Mouse (Mus musculus) heart, embryonic 11.5 days (tissue): ENCODE results near the gene Csrp1. TPM values are rescaled to one million over a fixed set of nuclear protein-coding genes. Genes with fewer than 3 reads are reported as not detected.

Source experiments
- ATAC-seq: fragments of 200-750 bp; cut with Nextera tagmentation; replicated peaks from 2 replicates; pipeline ENCODE4 v1.8.0; 2017; ENCODE audit warnings: moderate library complexity; ENCODE audit not compliant: insufficient number of reproducible peaks, low FRiP score, low TSS enrichment
- H3K27ac ChIP-seq: fragments of 300-500 bp; sonication (generic); 2 replicates; pipeline ENCODE4 v1.5.1; 2014; ENCODE audit warnings: mild to moderate bottlenecking, low read depth, low read length
- H3K27me3 ChIP-seq: fragments of 300-500 bp; sonication (generic); 2 replicates; pipeline ENCODE4 v1.6.1; 2014; ENCODE audit warnings: mild to moderate bottlenecking, low read length, mixed read lengths; ENCODE audit not compliant: control insufficient read depth, insufficient read depth
- H3K36me3 ChIP-seq: fragments of 300-500 bp; sonication (generic); 2 replicates; pipeline ENCODE4 v1.6.1; 2014; ENCODE audit warnings: mild to moderate bottlenecking, low read length, moderate library complexity, mixed read lengths; ENCODE audit not compliant: control insufficient read depth, insufficient read depth
- H3K4me1 ChIP-seq: fragments of 300-500 bp; sonication (generic); 2 replicates; pipeline ENCODE4 v1.6.1; 2014; ENCODE audit warnings: low read length; ENCODE audit not compliant: control insufficient read depth, insufficient read depth
- H3K4me2 ChIP-seq: fragments of 300-500 bp; sonication (generic); 2 replicates; pipeline ENCODE4 v1.6.1; 2014; ENCODE audit warnings: mild to moderate bottlenecking, moderate library complexity
- H3K4me3 ChIP-seq: fragments of 300-500 bp; sonication (generic); 2 replicates; pipeline ENCODE4 v1.5.1; 2014; ENCODE audit warnings: low read depth, low read length
- H3K9ac ChIP-seq: fragments of 300-500 bp; sonication (generic); 2 replicates; pipeline ENCODE4 v1.6.1; 2014; ENCODE audit warnings: mild to moderate bottlenecking, low read depth, low read length, moderate library complexity
- H3K9me3 ChIP-seq: fragments of 300-500 bp; sonication (generic); replicated peaks from 2 replicates; pipeline ENCODE4 v1.6.1; 2016; ENCODE audit warnings: low read length; ENCODE audit not compliant: control insufficient read depth
- WGBS: fragments of 180-500 bp; shearing (Covaris S2); extraction: QIAGEN DNeasy Blood & Tissue Kit; methylation state at CpG from one replicate; pipeline ENCODE4 v1.1.7; 2014; ENCODE audit not compliant: insufficient replicate concordance; 5-methylcytosine and 5-hydroxymethylcytosine counted together
- polyA plus RNA-seq: library from polyadenylated mRNA; unstranded; fragments of >200 nt; fragmentation: Nextera tagmentation; extraction: Ambion mirVana; gene quantifications from 2 replicates; pipeline ENCODE4 v1.2.1, GENCODE M21; 2014

Csrp1 gene
- 183 and 209 TPM in 2 replicates for polyA plus RNA-seq

- no peaks in the 10 kb centered on the region for H3K36me3 ChIP-seq
- WGBS: 48% methylated on average over 6 of the region's 6 CpGs
- no peak; the same call in 1 of the 2 replicates for ATAC-seq
- no peaks in the 10 kb centered on the region for H3K27me3 ChIP-seq
- peaks cover 18% of the 10 kb centered on the region for H3K4me1 ChIP-seq
- H3K9me3 ChIP-seq: no peaks in the 10 kb centered on the region
- peak within 1 kb of the TSS; percentile 5; the same call in 1 of the 2 replicates for H3K9ac ChIP-seq
- no peak within 1 kb of the TSS for H3K4me2 ChIP-seq
- no peak within 1 kb of the TSS for H3K4me3 ChIP-seq
- H3K27ac ChIP-seq: peak within 1 kb of the TSS; percentile 54
Measured at GRCm38 (mm10) chr1:135719983-135720382, at the start of gene Csrp1. Gene Csrp1 (plus strand): TSS chr1:135720061.

DNA sequence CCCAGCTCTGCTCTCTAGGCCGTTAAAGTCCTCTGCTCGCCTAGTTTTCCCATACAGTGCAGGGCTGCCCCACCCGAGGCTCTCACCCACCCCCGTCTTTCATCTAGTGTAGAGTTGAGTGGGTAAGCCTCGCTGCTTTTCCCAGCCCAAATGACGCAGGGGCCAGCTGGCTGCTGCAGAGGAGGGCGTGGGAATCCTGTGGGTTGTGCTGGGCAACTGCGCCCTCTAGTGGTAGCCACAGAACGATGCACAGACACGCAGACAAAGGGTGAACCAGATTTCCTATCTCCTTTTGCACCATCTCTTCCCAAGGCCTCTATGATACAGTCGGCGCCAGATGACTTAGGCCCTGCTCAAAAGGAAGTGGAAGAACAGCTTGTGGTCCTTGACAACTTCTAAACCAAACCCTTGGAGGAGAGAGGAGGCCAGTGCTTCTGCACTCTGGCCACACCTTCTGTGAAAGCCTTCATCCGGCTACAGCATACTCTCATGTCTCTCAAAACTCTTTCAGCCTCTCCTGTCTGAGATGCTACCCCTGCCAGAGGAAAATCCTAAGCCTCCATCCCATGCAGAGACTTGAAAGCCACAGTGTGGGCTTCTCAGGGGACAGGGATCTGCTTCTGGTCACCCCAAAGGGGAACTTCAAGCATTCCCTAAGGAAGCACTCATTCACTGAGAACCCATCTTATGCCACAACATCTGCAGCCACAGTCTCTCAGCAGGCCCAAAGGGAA is 49.3 kb upstream of the Csrp1 start:
- peaks cover 38% of the 10 kb centered on the region for H3K4me1 ChIP-seq
- no peaks in the 10 kb centered on the region for H3K9me3 ChIP-seq
- peak; percentile 32 for ATAC-seq
- no peaks in the 10 kb centered on the region for H3K27me3 ChIP-seq
- no peak overlapping the region for H3K4me3 ChIP-seq
- H3K9ac ChIP-seq: no peak overlapping the region
- no peaks in the 10 kb centered on the region for H3K36me3 ChIP-seq
- no peak overlapping the region for H3K27ac ChIP-seq
- 9% methylated on average over 13 of the region's 13 CpGs for WGBS
- peak overlapping the region; percentile 36 for H3K4me2 ChIP-seq

- Histone ChIP-seq H3K4me3 (no peak overlapping the region), H3K4me2 (no peak overlapping the region), H3K9me3 (no peaks in the 10 kb centered on the region), H3K9ac (no peak overlapping the region), H3K36me3 (no peaks in the 10 kb centered on the region), H3K27ac (no peak overlapping the region), H3K27me3 (no peaks in the 10 kb centered on the region), H3K4me1 (peaks cover 44% of the 10 kb centered on the region)
- no peak for ATAC-seq
- 18% methylated on average over 1 of the region's 1 CpGs for WGBS
Measured at GRCm38 (mm10) chr1:135671406-135671805, 48.5 kb upstream of the Csrp1 start.

GRCm38 (mm10) chr1:135671956-135672355 is 47.9 kb upstream of the Csrp1 start:
- Histone ChIP-seq H3K36me3 (no peaks in the 10 kb centered on the region), H3K4me3 (no peak overlapping the region), H3K4me1 (peaks cover 44% of the 10 kb centered on the region), H3K27me3 (no peaks in the 10 kb centered on the region), H3K27ac (peak overlapping the region; percentile 60), H3K9ac (0 out of 2 replicates have a peak overlapping the region, but pooled peaks have one; percentile 18), H3K9me3 (no peaks in the 10 kb centered on the region), H3K4me2 (0 out of 2 replicates have a peak overlapping the region, but pooled peaks have one; percentile 7)
- ATAC-seq: no peak
- WGBS: 55% methylated on average over 8 of the region's 8 CpGs

- ATAC-seq: no peak
- H3K27me3 ChIP-seq: no peaks in the 10 kb centered on the region
- H3K4me2 ChIP-seq: 0 out of 2 replicates have a peak overlapping the region, but pooled peaks have one; percentile 7
- no peaks in the 10 kb centered on the region for H3K9me3 ChIP-seq
- no peak overlapping the region for H3K4me3 ChIP-seq
- 59% methylated on average over 4 of the region's 4 CpGs for WGBS
- H3K9ac ChIP-seq: no peak overlapping the region; the same call in 1 of the 2 replicates
- H3K27ac ChIP-seq: peak overlapping the region; percentile 60
- H3K36me3 ChIP-seq: no peaks in the 10 kb centered on the region
- peaks cover 41% of the 10 kb centered on the region for H3K4me1 ChIP-seq
Measured at GRCm38 (mm10) chr1:135672374-135672773, 47.5 kb upstream of the Csrp1 start.

- WGBS: 49% methylated on average over 14 of the region's 14 CpGs
- H3K4me1 ChIP-seq: peaks cover 40% of the 10 kb centered on the region
Measured at GRCm38 (mm10) chr1:135673423-135673822, 46.4 kb upstream of the Csrp1 start.

DNA sequence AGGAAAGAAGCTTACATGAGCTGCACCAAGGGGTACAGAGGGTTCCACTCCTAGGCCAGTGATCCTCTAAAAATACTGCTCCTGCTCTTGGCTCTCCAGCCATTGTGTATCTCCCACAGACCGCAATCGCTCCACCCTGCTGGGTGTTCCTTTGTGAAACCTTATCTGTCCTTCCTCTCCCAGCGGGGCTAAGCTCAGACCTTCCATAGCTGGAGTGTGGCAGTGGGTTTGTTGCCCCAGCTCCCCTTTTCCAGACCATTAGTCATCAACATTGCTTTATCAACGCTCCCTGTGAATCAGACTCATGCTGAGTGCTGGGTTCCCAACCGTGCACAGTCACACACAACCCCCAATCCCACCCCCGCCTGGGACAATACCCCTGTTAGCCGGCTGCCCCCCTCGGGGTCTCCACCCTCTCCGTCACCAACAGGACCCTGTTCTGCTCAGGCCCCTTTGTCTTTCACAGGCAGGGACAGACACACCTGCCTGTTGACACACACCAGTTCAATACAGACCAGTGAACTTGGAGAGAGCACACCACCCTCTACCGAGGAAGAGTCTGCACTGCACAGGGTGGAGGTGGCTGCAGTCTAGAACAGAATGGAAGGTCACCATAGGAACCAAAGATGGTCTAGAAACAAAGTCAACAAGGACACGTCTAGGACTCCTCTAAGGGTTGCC is 44.3 kb upstream of the Csrp1 start:
- Histone ChIP-seq H3K27me3 (no peaks in the 10 kb centered on the region), H3K36me3 (no peaks in the 10 kb centered on the region), H3K4me3 (no peak overlapping the region), H3K27ac (no peak overlapping the region), H3K4me2 (no peak overlapping the region), H3K9me3 (no peaks in the 10 kb centered on the region), H3K4me1 (peaks cover 30% of the 10 kb centered on the region), H3K9ac (no peak overlapping the region)
- ATAC-seq: no peak
- 24% methylated on average over 11 of the region's 11 CpGs for WGBS

More at GRCm38 (mm10) chr1:135673423-135673822, 46.4 kb upstream of the Csrp1 start:
- Histone ChIP-seq H3K9me3 (no peaks in the 10 kb centered on the region), H3K4me2 (no peak overlapping the region), H3K4me3 (no peak overlapping the region), H3K36me3 (no peaks in the 10 kb centered on the region), H3K27ac (0 out of 2 replicates have a peak overlapping the region, but pooled peaks have one; percentile 60), H3K9ac (no peak overlapping the region), H3K27me3 (no peaks in the 10 kb centered on the region)
- no peak for ATAC-seq

GRCm38 (mm10) chr1:135676247-135676646 is 43.6 kb upstream of the Csrp1 start:
- Histone ChIP-seq H3K9ac (no peak overlapping the region), H3K4me2 (no peak overlapping the region), H3K4me1 (peaks cover 29% of the 10 kb centered on the region), H3K27ac (no peak overlapping the region), H3K9me3 (no peaks in the 10 kb centered on the region), H3K4me3 (no peak overlapping the region), H3K27me3 (no peaks in the 10 kb centered on the region), H3K36me3 (no peaks in the 10 kb centered on the region)
- ATAC-seq: no peak
- WGBS: 75% methylated on average over 10 of the region's 10 CpGs
